Mouse (Mus musculus): ENCODE data around the gene Trappc2l.
"Not testable (repeated sequence)": the region's sequence is repeated elsewhere in the genome, so short reads cannot be mapped to it uniquely, and the experiment has no call there.

Gene Trappc2l

DNA sequence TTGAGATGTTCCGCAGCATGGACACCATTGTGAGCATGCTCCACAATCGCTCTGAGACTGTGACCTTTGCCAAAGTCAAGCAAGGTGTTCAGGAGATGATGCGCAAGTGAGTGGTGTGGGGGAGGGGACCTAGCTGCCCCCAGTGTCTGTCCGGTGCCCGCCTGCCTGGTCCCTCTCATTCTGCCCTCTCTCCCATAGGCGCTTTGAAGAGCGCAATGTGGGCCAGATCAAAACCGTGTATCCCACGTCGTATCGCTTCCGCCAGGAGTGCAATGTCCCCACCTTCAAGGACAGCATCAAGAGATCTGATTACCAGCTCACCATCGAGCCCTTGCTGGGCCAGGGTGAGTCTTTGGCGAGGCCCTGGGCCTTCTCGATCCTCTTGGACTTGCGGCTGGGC lies 41.4 kb upstream of the Trappc2l start:
- TF ChIP-seq CTCF (conservative IDR thresholded peaks at IDR 0.05; ENCODE audit: low read length) (no peak), NANOG (IDR thresholded peaks at IDR 0.05; ENCODE audit: borderline replicate concordance, low read length) (no peak), POU5F1 (IDR thresholded peaks at IDR 0.05; ENCODE audit: borderline replicate concordance, low read length) (no peak)
- H3K4me1 ChIP-seq (replicated peaks; ENCODE audit: low read depth, low read length): peaks cover 85% of the 10 kb centered on the region
- H3K36me3 ChIP-seq (ENCODE audit: insufficient read depth, low read length): peaks cover 62% of the 10 kb centered on the region
- H3K27me3 ChIP-seq (ENCODE audit: insufficient read depth, low read length): no peaks in the 10 kb centered on the region
- no peaks in the 10 kb centered on the region for H3K9me3 ChIP-seq (ENCODE audit: low read length)
- H3K4me3 ChIP-seq (replicated peaks; ENCODE audit: low read length): peak overlapping the region; percentile 100

DNA sequence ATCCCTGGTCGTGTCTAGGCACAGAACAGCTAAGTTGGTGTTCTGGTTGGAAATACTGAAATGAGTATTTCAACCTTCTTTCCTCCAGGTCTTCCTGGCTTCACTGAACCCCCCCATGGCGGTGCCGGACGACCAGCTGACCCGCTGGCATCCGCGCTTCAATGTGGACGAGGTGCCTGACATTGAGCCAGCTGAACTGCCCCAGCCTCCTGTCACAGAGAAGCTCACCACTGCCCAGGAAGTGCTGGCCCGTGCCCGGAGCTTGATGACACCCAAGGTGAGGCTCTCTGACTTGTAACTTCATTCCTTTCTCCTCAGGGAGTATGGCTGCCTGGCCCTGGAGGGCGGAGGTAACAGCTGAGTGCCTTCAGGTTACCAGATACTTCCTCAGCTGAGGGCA lies 40.3 kb upstream of the Trappc2l start:
- Histone ChIP-seq H3K27me3 (ENCODE audit: insufficient read depth, low read length) (no peaks in the 10 kb centered on the region), H3K4me3 (replicated peaks; ENCODE audit: low read length) (peak overlapping the region; percentile 100), H3K9me3 (ENCODE audit: low read length) (no peaks in the 10 kb centered on the region), H3K4me1 (replicated peaks; ENCODE audit: low read depth, low read length) (peaks cover 85% of the 10 kb centered on the region), H3K36me3 (ENCODE audit: insufficient read depth, low read length) (peaks cover 71% of the 10 kb centered on the region)
- TF ChIP-seq POU5F1 (IDR thresholded peaks at IDR 0.05; ENCODE audit: borderline replicate concordance, low read length) (no peak), CTCF (conservative IDR thresholded peaks at IDR 0.05; ENCODE audit: low read length) (no peak), NANOG (IDR thresholded peaks at IDR 0.05; ENCODE audit: borderline replicate concordance, low read length) (no peak)

DNA sequence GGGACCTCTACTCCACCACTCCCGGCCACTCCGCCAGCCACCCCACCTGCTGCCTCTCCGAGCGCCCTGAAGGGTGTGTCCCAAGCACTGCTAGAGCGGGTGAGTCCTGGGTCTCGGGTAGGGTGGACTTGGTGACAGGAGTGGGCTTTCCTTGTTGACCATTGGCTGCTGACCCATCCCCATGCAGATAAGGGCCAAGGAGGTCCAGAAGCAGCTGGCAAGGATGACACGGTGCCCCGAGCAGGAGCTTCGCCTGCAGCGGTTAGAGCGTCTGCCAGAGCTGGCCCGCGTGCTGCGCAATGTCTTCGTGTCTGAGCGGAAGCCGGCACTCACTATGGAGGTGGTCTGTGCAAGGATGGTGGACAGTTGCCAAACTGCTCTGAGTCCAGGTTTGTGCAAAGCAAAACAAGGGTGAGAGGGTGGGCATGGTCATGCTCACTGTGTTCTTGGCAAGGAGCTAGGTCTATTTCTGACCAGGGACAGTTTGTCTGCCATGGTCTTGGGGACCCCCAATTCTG lies 39.6 kb upstream of the Trappc2l start:
- Histone ChIP-seq H3K36me3 (ENCODE audit: insufficient read depth, low read length) (peaks cover 71% of the 10 kb centered on the region), H3K4me1 (replicated peaks; ENCODE audit: low read depth, low read length) (peaks cover 79% of the 10 kb centered on the region), H3K27me3 (ENCODE audit: insufficient read depth, low read length) (no peaks in the 10 kb centered on the region), H3K9me3 (ENCODE audit: low read length) (no peaks in the 10 kb centered on the region), H3K4me3 (replicated peaks; ENCODE audit: low read length) (peak overlapping the region; percentile 100)
- TF ChIP-seq CTCF (conservative IDR thresholded peaks at IDR 0.05; ENCODE audit: low read length): no peak
- TF ChIP-seq NANOG (IDR thresholded peaks at IDR 0.05; ENCODE audit: borderline replicate concordance, low read length): no peak
- TF ChIP-seq POU5F1 (IDR thresholded peaks at IDR 0.05; ENCODE audit: borderline replicate concordance, low read length): no peak

DNA sequence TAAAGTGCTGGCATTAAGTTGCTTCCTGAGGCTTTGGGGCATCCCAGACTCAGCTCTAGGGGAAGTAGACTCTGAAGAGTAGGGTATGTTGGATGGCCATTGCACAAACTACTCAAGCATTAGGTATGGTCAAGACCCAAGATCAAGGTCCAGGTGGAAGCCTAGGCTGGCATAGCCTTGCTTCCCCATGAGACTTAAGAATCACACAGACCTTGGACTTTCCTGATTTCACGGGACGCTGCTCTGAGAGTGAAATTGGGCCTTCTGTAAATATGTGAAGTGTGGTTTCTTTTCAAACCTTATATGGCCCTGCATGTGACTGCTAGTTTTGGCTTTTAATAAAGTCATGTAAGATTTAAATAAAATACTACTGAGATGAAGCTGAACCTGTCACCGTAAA lies 38.7 kb upstream of the Trappc2l start:
- no peak for TF ChIP-seq POU5F1 (IDR thresholded peaks at IDR 0.05; ENCODE audit: borderline replicate concordance, low read length)
- no peak for TF ChIP-seq NANOG (IDR thresholded peaks at IDR 0.05; ENCODE audit: borderline replicate concordance, low read length)
- no peak for TF ChIP-seq CTCF (conservative IDR thresholded peaks at IDR 0.05; ENCODE audit: low read length)
- Histone ChIP-seq H3K4me1 (replicated peaks; ENCODE audit: low read depth, low read length) (peaks cover 83% of the 10 kb centered on the region), H3K4me3 (replicated peaks; ENCODE audit: low read length) (peak overlapping the region; percentile 96; the same call in 1 of the 2 replicates), H3K9me3 (ENCODE audit: low read length) (no peaks in the 10 kb centered on the region), H3K27me3 (ENCODE audit: insufficient read depth, low read length) (no peaks in the 10 kb centered on the region), H3K36me3 (ENCODE audit: insufficient read depth, low read length) (peaks cover 71% of the 10 kb centered on the region)

DNA sequence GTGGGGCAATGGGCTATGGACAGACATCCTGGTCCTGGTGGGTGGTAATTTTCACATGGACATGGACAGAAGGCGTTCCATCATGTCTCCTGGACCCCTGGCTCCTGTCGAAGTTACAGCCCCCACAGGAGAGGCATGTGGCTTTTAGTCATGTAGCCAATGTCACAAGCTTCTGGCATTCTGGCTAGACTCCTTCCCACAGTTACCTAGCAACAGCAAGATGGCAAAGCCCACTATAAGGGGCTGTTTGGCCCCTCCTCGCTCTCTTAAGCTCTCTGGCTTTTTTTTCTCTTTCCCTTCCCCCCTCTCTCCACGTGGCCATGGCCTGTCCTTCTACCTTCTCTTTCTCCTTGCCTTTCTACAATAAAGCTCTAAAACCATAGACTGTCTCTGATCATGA lies 38.3 kb upstream of the Trappc2l start:
- not testable (repeated sequence) for H3K27me3 ChIP-seq (ENCODE audit: insufficient read depth, low read length); H3K9me3 ChIP-seq (ENCODE audit: low read length)
- Histone ChIP-seq H3K4me1 (replicated peaks; ENCODE audit: low read depth, low read length) (peaks cover 87% of the 10 kb centered on the region), H3K4me3 (replicated peaks; ENCODE audit: low read length) (peak overlapping the region; percentile 96), H3K36me3 (ENCODE audit: insufficient read depth, low read length) (peaks cover 71% of the 10 kb centered on the region)

DNA sequence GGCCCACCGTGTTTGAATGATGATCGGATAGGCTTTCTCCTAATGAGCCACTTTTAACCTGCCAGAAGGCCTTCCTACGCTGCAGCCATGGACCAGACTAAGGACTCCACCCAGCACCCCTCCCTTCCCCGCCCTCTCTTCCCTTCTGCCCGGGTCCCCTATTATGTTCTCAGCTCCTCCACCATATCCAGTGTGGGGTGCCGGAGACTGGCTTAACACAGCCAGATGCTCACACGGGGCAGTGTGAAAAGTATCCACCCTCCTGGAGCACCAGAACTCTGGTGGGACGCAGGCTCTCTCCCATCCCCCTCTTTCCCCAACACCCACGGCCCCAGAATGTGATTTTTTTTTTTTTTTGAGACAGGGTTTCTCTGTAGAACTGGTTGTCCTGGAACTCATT lies 37.9 kb upstream of the Trappc2l start:
- H3K27me3 ChIP-seq (ENCODE audit: insufficient read depth, low read length): no peaks in the 10 kb centered on the region
- peak overlapping the region; percentile 96 for H3K4me3 ChIP-seq (replicated peaks; ENCODE audit: low read length)

DNA sequence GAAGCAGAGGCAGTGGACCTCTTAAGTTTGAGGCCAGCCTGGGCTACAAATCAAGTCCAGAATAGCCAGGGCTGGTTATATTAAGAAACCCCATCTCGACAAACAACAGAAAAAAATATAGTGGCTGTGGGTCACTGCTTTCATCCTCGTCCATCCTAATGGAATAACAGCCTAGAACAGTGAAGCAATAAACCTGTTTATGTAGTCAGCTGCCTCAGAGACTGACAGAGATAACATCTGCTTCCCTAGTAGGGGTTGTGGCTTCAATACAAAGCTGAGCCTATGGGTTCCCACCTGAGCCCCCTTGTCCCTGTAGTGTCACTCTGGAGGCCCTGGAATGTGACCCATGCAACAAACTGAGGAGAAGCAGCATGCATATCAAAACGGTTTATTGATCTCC lies 37.2 kb upstream of the Trappc2l start:
- peaks cover 65% of the 10 kb centered on the region for H3K36me3 ChIP-seq (ENCODE audit: insufficient read depth, low read length)
- H3K4me1 ChIP-seq (replicated peaks; ENCODE audit: low read depth, low read length): peaks cover 93% of the 10 kb centered on the region
- TF ChIP-seq POU5F1 (IDR thresholded peaks at IDR 0.05; ENCODE audit: borderline replicate concordance, low read length): no peak
- TF ChIP-seq NANOG (IDR thresholded peaks at IDR 0.05; ENCODE audit: borderline replicate concordance, low read length): no peak
- no peak for TF ChIP-seq CTCF (conservative IDR thresholded peaks at IDR 0.05; ENCODE audit: low read length)
- peak overlapping the region; percentile 96 for H3K4me3 ChIP-seq (replicated peaks; ENCODE audit: low read length)
- no peaks in the 10 kb centered on the region for H3K9me3 ChIP-seq (ENCODE audit: low read length)
- H3K27me3 ChIP-seq (ENCODE audit: insufficient read depth, low read length): no peaks in the 10 kb centered on the region

More for the DNA sequence above, 37.9 kb upstream of the Trappc2l start:
- peaks cover 71% of the 10 kb centered on the region for H3K36me3 ChIP-seq (ENCODE audit: insufficient read depth, low read length)
- no peak for TF ChIP-seq NANOG (IDR thresholded peaks at IDR 0.05; ENCODE audit: borderline replicate concordance, low read length)
- TF ChIP-seq POU5F1 (IDR thresholded peaks at IDR 0.05; ENCODE audit: borderline replicate concordance, low read length): no peak
- no peak for TF ChIP-seq CTCF (conservative IDR thresholded peaks at IDR 0.05; ENCODE audit: low read length)
- peaks cover 91% of the 10 kb centered on the region for H3K4me1 ChIP-seq (replicated peaks; ENCODE audit: low read depth, low read length)
- H3K9me3 ChIP-seq (ENCODE audit: low read length): no peaks in the 10 kb centered on the region

DNA sequence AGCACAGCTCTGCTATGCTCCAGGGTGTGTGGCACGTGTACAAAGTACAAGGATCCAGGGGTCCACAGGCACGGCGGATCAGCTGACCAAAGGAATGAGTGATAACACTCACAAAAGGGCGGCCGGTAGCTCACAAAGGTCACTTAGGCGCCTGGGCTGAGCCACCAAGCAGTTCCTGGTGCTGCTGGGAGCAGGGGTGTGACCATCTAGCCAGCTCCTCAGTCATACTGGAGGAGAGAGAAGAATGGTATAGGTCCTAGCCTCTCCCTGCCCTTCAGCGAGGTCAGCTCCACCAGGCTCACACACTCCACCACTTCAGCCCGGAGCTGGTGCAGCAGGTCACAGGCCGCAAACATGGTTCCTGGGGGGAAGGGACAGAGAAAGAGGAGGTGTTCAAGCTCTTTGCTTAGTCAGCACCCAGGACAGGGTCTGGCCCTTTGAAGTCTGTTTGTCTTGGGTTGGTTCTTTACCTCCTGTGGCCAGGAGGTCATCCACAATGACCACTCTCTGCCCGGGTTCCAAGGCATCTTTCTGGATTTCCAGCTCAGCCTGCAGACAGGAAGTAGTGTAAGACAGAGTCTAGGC lies 36.7 kb upstream of the Trappc2l start:
- no peaks in the 10 kb centered on the region for H3K27me3 ChIP-seq (ENCODE audit: insufficient read depth, low read length)
- H3K36me3 ChIP-seq (ENCODE audit: insufficient read depth, low read length): peaks cover 60% of the 10 kb centered on the region
- peak overlapping the region; percentile 96 for H3K4me3 ChIP-seq (replicated peaks; ENCODE audit: low read length)
- TF ChIP-seq POU5F1 (IDR thresholded peaks at IDR 0.05; ENCODE audit: borderline replicate concordance, low read length): no peak
- TF ChIP-seq CTCF (conservative IDR thresholded peaks at IDR 0.05; ENCODE audit: low read length): no peak
- TF ChIP-seq NANOG (IDR thresholded peaks at IDR 0.05; ENCODE audit: borderline replicate concordance, low read length): no peak
- peaks cover 93% of the 10 kb centered on the region for H3K4me1 ChIP-seq (replicated peaks; ENCODE audit: low read depth, low read length)
- H3K9me3 ChIP-seq (ENCODE audit: low read length): no peaks in the 10 kb centered on the region

DNA sequence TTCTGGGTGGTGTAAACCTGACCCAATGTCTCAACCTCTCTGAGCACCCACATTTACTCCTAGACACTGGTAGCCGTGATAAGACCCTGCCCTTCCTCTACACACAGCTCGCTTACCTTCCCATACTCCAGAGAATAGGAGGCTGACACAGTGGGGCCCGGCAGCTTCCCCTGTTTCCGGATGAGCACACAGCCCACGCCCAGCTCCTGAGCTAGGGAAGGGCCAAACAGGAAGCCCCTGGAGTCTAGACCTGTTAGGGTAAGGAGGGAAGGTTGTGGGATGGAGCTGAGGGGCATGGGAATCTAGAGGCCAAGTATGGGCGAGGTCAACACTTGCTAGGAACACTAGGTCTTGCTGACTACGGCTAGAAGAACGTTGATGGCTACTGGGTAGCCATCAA lies 36.2 kb upstream of the Trappc2l start:
- peak overlapping the region; percentile 96 for H3K4me3 ChIP-seq (replicated peaks; ENCODE audit: low read length)
- peaks cover 54% of the 10 kb centered on the region for H3K36me3 ChIP-seq (ENCODE audit: insufficient read depth, low read length)
- peaks cover 93% of the 10 kb centered on the region for H3K4me1 ChIP-seq (replicated peaks; ENCODE audit: low read depth, low read length)
- H3K9me3 ChIP-seq (ENCODE audit: low read length): no peaks in the 10 kb centered on the region
- no peaks in the 10 kb centered on the region for H3K27me3 ChIP-seq (ENCODE audit: insufficient read depth, low read length)
- TF ChIP-seq POU5F1 (IDR thresholded peaks at IDR 0.05; ENCODE audit: borderline replicate concordance, low read length) (no peak), NANOG (IDR thresholded peaks at IDR 0.05; ENCODE audit: borderline replicate concordance, low read length) (no peak), CTCF (conservative IDR thresholded peaks at IDR 0.05; ENCODE audit: low read length) (no peak)
